27 mouse cellular contexts compared by ENCODE assay signal in the genomic region with DNA sequence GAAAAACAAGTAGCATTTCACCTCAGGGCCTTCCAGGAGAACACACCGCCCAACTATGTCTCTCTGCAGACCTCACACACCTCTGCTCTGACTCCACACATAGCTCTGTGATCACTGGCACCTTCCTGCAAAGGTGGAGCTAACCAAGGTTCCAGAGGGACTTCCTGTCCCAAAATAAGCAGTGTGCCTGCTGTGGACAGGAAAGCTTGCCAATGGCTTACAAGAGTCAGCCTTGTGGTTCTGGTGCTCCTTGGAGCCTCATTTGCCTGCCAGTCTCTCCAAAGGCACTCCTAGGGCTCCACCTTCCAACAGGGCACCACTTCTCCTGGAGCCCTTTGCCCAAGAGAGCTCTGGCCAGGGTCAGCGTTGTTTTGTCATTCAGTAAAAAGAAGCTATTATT. TPM values are rescaled to one million over a fixed set of nuclear protein-coding genes. Genes with fewer than 3 reads are reported as not detected.
DNase-seq lines count a peak whose midpoint lies in the region; ATAC-seq and TF ChIP-seq lines count a peak whose summit lies in the region.
"Had no signal": no experiment of that assay in that cellular context is flagged by ENCODE, and none has a peak within 500 bp of the region (broad histone marks: within the 10 kb centered on the region; RNA-seq: fewer than 3 reads in every experiment).

No protein-coding gene starts in this region.

- H3K27me3 ChIP-seq in liver, adult 2 months (ENCODE audit: control insufficient read depth, insufficient read depth, low read length), result no peaks in the 10 kb centered on the region
- H3K27me3 ChIP-seq in liver, embryonic 11.5 days (replicated peaks; ENCODE audit: control insufficient read depth, insufficient read depth, low read length), result no peaks in the 10 kb centered on the region
- H3K27me3 ChIP-seq: embryonic facial prominence, embryonic 13.5 days; forebrain, embryonic 12.5 days; forebrain, embryonic 15.5 days; hindbrain, embryonic 13.5 days; intestine, embryonic 15.5 days had no signal

- H3K4me3 ChIP-seq in gastrocnemius, adult 2 months, result no peak overlapping the region
- no peak overlapping the region for H3K4me3 ChIP-seq in liver, adult 2 months (ENCODE audit: insufficient read depth, low read depth, low read length)
- no peak overlapping the region for H3K4me3 ChIP-seq in liver, embryonic 11.5 days (ENCODE audit: low read depth, low read length)
- H3K4me3 ChIP-seq: embryonic facial prominence, embryonic 10.5 days; embryonic facial prominence, embryonic 13.5 days; erythroblast, embryonic 14.5 days; forebrain, embryonic 12.5 days; forebrain, embryonic 15.5 days; hindbrain, embryonic 10.5 days; hindbrain, embryonic 13.5 days; intestine, embryonic 15.5 days had no signal

- peak overlapping the region; percentile 24; the same call in 1 of the 2 replicates for H3K27ac ChIP-seq in gastrocnemius, adult 2 months
- no peak overlapping the region for H3K27ac ChIP-seq in liver, adult 2 months (replicated peaks; ENCODE audit: insufficient read depth, low read depth, low read length)
- no peak overlapping the region for H3K27ac ChIP-seq in liver, embryonic 11.5 days (ENCODE audit: low read depth, low read length)
- H3K27ac ChIP-seq: embryonic facial prominence, embryonic 13.5 days; forebrain, embryonic 12.5 days; forebrain, embryonic 15.5 days; hindbrain, embryonic 13.5 days; intestine, embryonic 15.5 days had no signal

- ATAC-seq in liver, embryonic 11.5 days (replicated peaks; ENCODE audit: low FRiP score), result no peak
- ATAC-seq: CD4-positive, CD25-positive, alpha-beta regulatory T cell, adult 4 months; forebrain, embryonic 15.5 days; hindbrain, embryonic 16.5 days; intestine, embryonic 15.5 days had no signal

- no peak overlapping the region for H3K4me2 ChIP-seq in liver, embryonic 11.5 days
- H3K4me2 ChIP-seq: forebrain, embryonic 12.5 days; forebrain, embryonic 15.5 days; heart, embryonic 11.5 days; hindbrain, embryonic 13.5 days; intestine, embryonic 15.5 days had no signal

- no peak overlapping the region for H3K9ac ChIP-seq in liver, adult 2 months (ENCODE audit: low read depth, low read length)
- H3K9ac ChIP-seq in liver, embryonic 11.5 days (ENCODE audit: low read depth, low read length), result no peak overlapping the region
- H3K9ac ChIP-seq: embryonic facial prominence, embryonic 13.5 days; forebrain, embryonic 12.5 days; forebrain, embryonic 15.5 days; hindbrain, embryonic 13.5 days; intestine, embryonic 15.5 days had no signal

- WGBS in liver, adult 2 months, result 96% methylated on average over 2 of the region's 2 CpGs
- WGBS in liver, embryonic 11.5 days, result 87% methylated on average over 2 of the region's 2 CpGs

- peaks cover 10% of the 10 kb centered on the region; the same call in 1 of the 2 replicates for H3K79me2 ChIP-seq in liver, adult 2 months (ENCODE audit: control insufficient read depth, insufficient read depth, low read length)

- no peaks in the 10 kb centered on the region for H3K9me3 ChIP-seq in liver, embryonic 11.5 days (ENCODE audit: control insufficient read depth, low read length)
- H3K9me3 ChIP-seq: embryonic facial prominence, embryonic 10.5 days; embryonic facial prominence, embryonic 13.5 days; forebrain, embryonic 12.5 days; forebrain, embryonic 15.5 days; hindbrain, embryonic 10.5 days; hindbrain, embryonic 13.5 days; intestine, embryonic 15.5 days had no signal

- H3K36me3 ChIP-seq in liver, adult 2 months (ENCODE audit: control insufficient read depth, insufficient read depth, low read length), result no peaks in the 10 kb centered on the region
- peaks cover 4% of the 10 kb centered on the region; the same call in 1 of the 2 replicates for H3K36me3 ChIP-seq in liver, embryonic 11.5 days (ENCODE audit: control insufficient read depth, insufficient read depth, low read length)
- H3K36me3 ChIP-seq: intestine, embryonic 15.5 days had no signal

- no peak for TF ChIP-seq POLR2A in liver, adult 2 months (IDR thresholded peaks at IDR 0.05; ENCODE audit: extremely low read depth, insufficient read depth, low read length)

- DNase-seq in adrenal gland, postnatal 14 days, result peak; percentile 51
- DNase-seq in adrenal gland, adult 8-10 months, result no peak
- no peak for DNase-seq in gastrocnemius, adult 2 months
- DNase-seq in gastrocnemius, postnatal 25 days, result no peak
- DNase-seq in liver, adult 2 months (ENCODE audit: extremely low read depth, low read depth, low spot score), result peak; percentile 22
- DNase-seq in liver, embryonic 11.5 days (ENCODE audit: low spot score), result no peak
- DNase-seq in ovary, postnatal 14 days (ENCODE audit: low spot score), result no peak
- DNase-seq: adrenal gland, postnatal 25 days; cerebellum, adult 11 months; cerebellum, adult 2 months; cerebellum, postnatal 14 days; embryo, embryonic 11 days; gastrocnemius, postnatal 10 days; heart, adult 18-20 months; kidney, adult 11 months; kidney, adult 8-10 months had no signal

- peaks cover 15% of the 10 kb centered on the region for H3K4me1 ChIP-seq in liver, adult 2 months (ENCODE audit: control insufficient read depth, insufficient read depth, low read length)
- H3K4me1 ChIP-seq in liver, embryonic 11.5 days (replicated peaks; ENCODE audit: control insufficient read depth, insufficient read depth, low read length), result peaks cover 5% of the 10 kb centered on the region

- no peak for TF ChIP-seq CTCF in gastrocnemius, adult 2 months (IDR thresholded peaks at IDR 0.05)
- TF ChIP-seq CTCF in liver, adult 2 months (IDR thresholded peaks at IDR 0.05; ENCODE audit: low read depth, low read length), result no peak

- intact Hi-C loops in gastrocnemius, adult 2 months (cut with DNase I), result loop anchor here (5.0 kb wide), 1 partner anchor 458 kb away; no protein-coding TSS in a partner anchor

RNA-seq across cellular contexts. Expression of gene Pdia6, which starts 1.5 kb away (rescaled TPM):
- total RNA-seq in adrenal gland, postnatal 14 days (2021), result 165 and 173 TPM in 2 replicates
- total RNA-seq in adrenal gland, adult 8-10 months (2022), result 100 to 1,000 TPM; 165 to 203 (median 180) TPM
- total RNA-seq in gastrocnemius, adult 2 months (2021), result 10 to 100 TPM; 40.1 to 49.5 TPM
- 10 to 100 TPM; 51.2 to 55.1 TPM for total RNA-seq in gastrocnemius, postnatal 25 days (2021)
- total RNA-seq in liver, adult 2 months (2014; rRNA removed), result 224 and 226 TPM in 2 replicates
- 89.1 and 95.4 TPM in 2 replicates for polyA plus RNA-seq in liver, adult 2 months (2012; rRNA removed)
- polyA plus RNA-seq in liver, embryonic 11.5 days (2014; fragmentation: Nextera tagmentation; extraction: Ambion mirVana), result 476 and 508 TPM in 2 replicates

Comparison
In these comparisons a context has a peak if more than half of its experiments do, and no peak if none do; other contexts are left out.
1. DNase-seq: peak in adrenal gland, postnatal 14 days (single experiment) and liver, adult 2 months (single experiment); none in adrenal gland, adult 8-10 months (single experiment), gastrocnemius, adult 2 months (single experiment), gastrocnemius, postnatal 25 days (single experiment), liver, embryonic 11.5 days (single experiment) and ovary, postnatal 14 days (single experiment).